Mouse (Mus musculus) kidney, embryonic 16.5 days (tissue): ENCODE measurements around the gene Tead4. TPM values are rescaled to one million over a fixed set of nuclear protein-coding genes. Genes with fewer than 3 reads are reported as not detected.

Experiments
- ATAC-seq: fragments of 200-750 bp; cut with Nextera tagmentation; 2 replicates; pipeline ENCODE4 v1.8.0; 2017; ENCODE audit warnings: moderate TSS enrichment; ENCODE audit not compliant: low FRiP score, low TSS enrichment
- H3K27ac ChIP-seq: fragments of 300-500 bp; sonication (generic); 2 replicates; pipeline ENCODE4 v1.5.1; 2014; ENCODE audit warnings: low read length
- H3K27me3 ChIP-seq: fragments of 300-500 bp; sonication (generic); 2 replicates; pipeline ENCODE4 v1.6.1; 2014; ENCODE audit warnings: low read length, control low read depth, mixed read lengths; ENCODE audit not compliant: insufficient read depth
- H3K36me3 ChIP-seq: fragments of 300-500 bp; sonication (generic); 2 replicates; pipeline ENCODE4 v1.6.1; 2014; ENCODE audit warnings: low read length, control low read depth, mixed read lengths; ENCODE audit not compliant: insufficient read depth
- H3K4me1 ChIP-seq: fragments of 300-500 bp; sonication (generic); 2 replicates; pipeline ENCODE4 v1.6.1; 2014; ENCODE audit warnings: low read length, control low read depth, mixed read lengths; ENCODE audit not compliant: insufficient read depth
- H3K4me2 ChIP-seq: fragments of 300-500 bp; sonication (generic); replicated peaks from 2 replicates; pipeline ENCODE4 v1.6.1; 2014; ENCODE audit warnings: low read depth, low read length
- H3K4me3 ChIP-seq: fragments of 300-500 bp; sonication (generic); 2 replicates; pipeline ENCODE4 v1.5.1; 2014; ENCODE audit warnings: mild to moderate bottlenecking, low read length
- H3K9ac ChIP-seq: fragments of 300-500 bp; sonication (generic); replicated peaks from 2 replicates; pipeline ENCODE4 v1.6.1; 2014; ENCODE audit warnings: low read length
- H3K9me3 ChIP-seq: fragments of 300-500 bp; sonication (generic); 2 replicates; pipeline ENCODE4 v1.6.1; 2016; ENCODE audit warnings: low read length, control low read depth
- WGBS: fragments of 180-500 bp; shearing (Covaris S2); extraction: QIAGEN DNeasy Blood & Tissue Kit; methylation state at CpG from one replicate; pipeline ENCODE4 v1.1.7; 2014; 5-methylcytosine and 5-hydroxymethylcytosine counted together
- polyA plus RNA-seq: library from polyadenylated mRNA; unstranded; fragments of >200 nt; fragmentation: Nextera tagmentation; extraction: Ambion mirVana; gene quantifications from 2 replicates; pipeline ENCODE4 v1.2.1, GENCODE M21; 2015

Tead4 gene
- polyA plus RNA-seq, 1 experiment from 2014 or later, result 3.0 TPM

DNA sequence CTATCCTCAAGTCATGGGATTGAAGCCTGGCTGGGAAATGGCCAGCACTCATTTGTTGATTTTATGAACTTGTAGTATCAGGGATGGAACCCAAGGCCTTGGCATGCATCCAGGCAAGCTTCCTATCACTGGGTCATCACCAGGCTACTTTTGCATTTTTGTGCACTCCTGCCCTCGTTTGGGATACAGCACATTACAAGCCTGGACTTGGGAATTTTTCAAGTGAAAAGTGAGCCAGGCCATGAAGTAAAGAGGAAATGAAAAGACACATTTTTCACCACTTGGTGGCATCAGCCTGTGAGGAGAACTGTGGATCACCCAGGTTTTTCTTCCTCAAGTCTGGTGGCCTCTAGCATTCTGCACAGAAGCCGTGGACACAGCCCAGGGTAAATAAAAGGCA is 117.1 kb downstream of the Tead4 start:
- no peaks in the 10 kb centered on the region for H3K36me3 ChIP-seq
- H3K27ac ChIP-seq, result no peak overlapping the region
- H3K9me3 ChIP-seq, result no peaks in the 10 kb centered on the region
- 44% methylated on average over 2 of the region's 2 CpGs for whole genome bisulfite sequencing
- H3K9ac ChIP-seq, result no peak overlapping the region
- no peaks in the 10 kb centered on the region for H3K27me3 ChIP-seq
- H3K4me1 ChIP-seq, result peaks cover 5% of the 10 kb centered on the region; the same call in 1 of the 2 replicates
- no peak for ATAC-seq
- H3K4me3 ChIP-seq, result no peak overlapping the region
- no peak overlapping the region for H3K4me2 ChIP-seq

DNA sequence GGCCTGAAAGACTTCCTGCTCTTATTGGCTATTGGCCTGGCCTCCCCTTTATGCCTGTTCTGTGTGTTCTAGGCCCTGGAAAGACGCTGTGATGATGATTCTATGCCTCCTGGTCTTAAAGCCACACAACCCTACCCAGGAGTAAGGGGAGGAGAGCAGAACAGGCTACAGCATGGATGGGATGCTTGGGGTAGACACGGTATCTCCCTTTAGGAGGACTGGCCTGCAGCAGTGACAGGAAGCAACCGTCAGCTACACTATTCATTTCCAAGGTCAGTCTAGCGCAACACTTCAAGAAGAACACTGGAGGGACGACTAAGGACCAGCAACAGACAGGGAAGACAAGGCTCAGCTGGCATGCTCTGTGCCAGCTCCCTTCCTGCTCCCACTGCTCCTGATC is 119.4 kb downstream of the Tead4 start:
- no peak overlapping the region for H3K9ac ChIP-seq
- H3K4me1 ChIP-seq, result peaks cover 5% of the 10 kb centered on the region; the same call in 1 of the 2 replicates
- no peaks in the 10 kb centered on the region for H3K36me3 ChIP-seq
- H3K4me2 ChIP-seq, result no peak overlapping the region
- WGBS, result 37% methylated on average over 5 of the region's 5 CpGs
- H3K4me3 ChIP-seq, result no peak overlapping the region
- ATAC-seq, result no peak
- H3K9me3 ChIP-seq, result no peaks in the 10 kb centered on the region
- no peaks in the 10 kb centered on the region for H3K27me3 ChIP-seq
- H3K27ac ChIP-seq, result no peak overlapping the region

GRCm38 (mm10) chr6:128179651-128180050 is 121.0 kb downstream of the Tead4 start:
- H3K4me1 ChIP-seq, result peaks cover 5% of the 10 kb centered on the region; the same call in 1 of the 2 replicates
- H3K27me3 ChIP-seq, result no peaks in the 10 kb centered on the region
- H3K9ac ChIP-seq, result no peak overlapping the region
- 100% methylated on average over 1 of the region's 1 CpGs for WGBS
- no peak overlapping the region for H3K4me3 ChIP-seq
- no peak for ATAC-seq
- H3K36me3 ChIP-seq, result no peaks in the 10 kb centered on the region
- no peaks in the 10 kb centered on the region for H3K9me3 ChIP-seq
- H3K27ac ChIP-seq, result no peak overlapping the region
- H3K4me2 ChIP-seq, result no peak overlapping the region

GRCm38 (mm10) chr6:128179247-128179646 is 121.4 kb downstream of the Tead4 start:
- H3K36me3 ChIP-seq, result no peaks in the 10 kb centered on the region
- peaks cover 5% of the 10 kb centered on the region; the same call in 1 of the 2 replicates for H3K4me1 ChIP-seq
- no peaks in the 10 kb centered on the region for H3K9me3 ChIP-seq
- no peaks in the 10 kb centered on the region for H3K27me3 ChIP-seq
- no peak overlapping the region for H3K27ac ChIP-seq
- 70% methylated on average over 5 of the region's 5 CpGs for WGBS
- no peak for ATAC-seq
- H3K9ac ChIP-seq, result no peak overlapping the region
- no peak overlapping the region for H3K4me3 ChIP-seq
- H3K4me2 ChIP-seq, result no peak overlapping the region

DNA sequence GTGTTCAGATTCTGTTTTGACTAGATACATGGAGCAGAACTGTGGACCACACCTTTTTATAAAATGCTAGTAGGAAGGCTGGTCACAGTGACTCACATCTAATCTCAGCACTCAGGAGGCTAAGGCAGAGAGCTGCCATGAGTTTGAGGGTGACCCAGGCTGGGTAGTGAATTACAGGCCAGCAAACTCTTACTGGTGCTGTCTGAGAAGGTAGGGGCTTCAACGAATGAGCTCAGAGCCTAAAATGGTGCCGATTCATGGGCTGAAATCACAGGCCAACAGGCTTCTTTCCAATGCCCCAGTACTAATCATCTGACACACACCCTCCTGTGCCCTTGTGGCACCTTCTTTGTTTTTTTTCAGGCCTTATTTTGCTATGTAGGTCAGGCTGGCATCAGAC is 121.9 kb downstream of the Tead4 start:
- 89% methylated on average over 2 of the region's 2 CpGs for WGBS
- H3K36me3 ChIP-seq, result no peaks in the 10 kb centered on the region

More for the DNA sequence above, 121.9 kb downstream of the Tead4 start:
- H3K27me3 ChIP-seq, result no peaks in the 10 kb centered on the region
- no peak overlapping the region for H3K9ac ChIP-seq
- H3K4me2 ChIP-seq, result no peak overlapping the region
- H3K27ac ChIP-seq, result no peak overlapping the region
- no peaks in the 10 kb centered on the region for H3K9me3 ChIP-seq
- peaks cover 5% of the 10 kb centered on the region; the same call in 1 of the 2 replicates for H3K4me1 ChIP-seq
- no peak for ATAC-seq
- no peak overlapping the region for H3K4me3 ChIP-seq

Other genes starting within 250 kb of the Tead4 start
- gene Tspan9, start 157.2 kb downstream of the Tead4 start, polyA plus RNA-seq, result 140 and 147 TPM in 2 replicates
- 24.1 and 28.4 TPM in 2 replicates for gene Tulp3, start 55.0 kb upstream of the Tead4 start, polyA plus RNA-seq
- gene Rhno1, start 62.1 kb upstream of the Tead4 start, polyA plus RNA-seq, result 121 and 131 TPM in 2 replicates
- gene Foxm1, start 62.1 kb upstream of the Tead4 start, polyA plus RNA-seq, result 31.3 and 38.3 TPM in 2 replicates
- 0.21 and 0.35 TPM in 2 replicates for gene Tex52, start 74.6 kb upstream of the Tead4 start, polyA plus RNA-seq
- gene Gm44596, start 74.7 kb upstream of the Tead4 start, polyA plus RNA-seq, result not detected in 2 replicates
- gene Nrip2, start 98.5 kb upstream of the Tead4 start, polyA plus RNA-seq, result 24.7 and 26.3 TPM in 2 replicates
- gene Itfg2, start 124.1 kb upstream of the Tead4 start, polyA plus RNA-seq, result 35.6 and 39.2 TPM in 2 replicates
- gene Fkbp4, start 137.9 kb upstream of the Tead4 start, polyA plus RNA-seq, result 550 and 556 TPM in 2 replicates
- gene Pzp, start 225.9 kb upstream of the Tead4 start, polyA plus RNA-seq, result 0.86 and 1.4 TPM in 2 replicates